Mouse (Mus musculus): ENCODE data around the gene Rab42.

Rab42 gene

GRCm38 (mm10) chr4:132273166-132273565 is 30.0 kb downstream of the Rab42 start:
- no peak for DNase-seq (ENCODE audit: low read depth, low spot score)

- DNase-seq (ENCODE audit: low read depth, low spot score), result peak; percentile 95
Observed at GRCm38 (mm10) chr4:132269740-132270560, 33.2 kb downstream of the Rab42 start.

- DNase-seq (ENCODE audit: low read depth, low spot score), result peak; percentile 14
Observed at GRCm38 (mm10) chr4:132268871-132269739, 34.1 kb downstream of the Rab42 start.

GRCm38 (mm10) chr4:132266835-132267349 is 36.3 kb downstream of the Rab42 start:
- DNase-seq (ENCODE audit: low read depth, low spot score), result no peak

GRCm38 (mm10) chr4:132263313-132263712 is 39.9 kb downstream of the Rab42 start:
- no peak for DNase-seq (ENCODE audit: low read depth, low spot score)

DNA sequence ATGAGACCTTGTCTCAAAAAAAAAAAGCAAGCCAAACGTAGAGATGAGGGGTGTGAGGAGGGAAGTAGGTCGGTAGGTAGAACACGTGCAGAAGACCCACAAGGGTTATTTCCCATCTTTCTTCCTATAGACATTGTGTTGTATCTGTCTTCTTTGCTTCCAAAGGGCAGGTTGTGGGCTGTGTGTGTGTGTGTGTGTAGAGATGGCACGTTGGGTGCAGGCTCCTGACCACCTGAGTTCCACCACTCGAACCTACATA is 40.9 kb downstream of the Rab42 start:
- no peak for DNase-seq (ENCODE audit: low read depth, low spot score)

DNA sequence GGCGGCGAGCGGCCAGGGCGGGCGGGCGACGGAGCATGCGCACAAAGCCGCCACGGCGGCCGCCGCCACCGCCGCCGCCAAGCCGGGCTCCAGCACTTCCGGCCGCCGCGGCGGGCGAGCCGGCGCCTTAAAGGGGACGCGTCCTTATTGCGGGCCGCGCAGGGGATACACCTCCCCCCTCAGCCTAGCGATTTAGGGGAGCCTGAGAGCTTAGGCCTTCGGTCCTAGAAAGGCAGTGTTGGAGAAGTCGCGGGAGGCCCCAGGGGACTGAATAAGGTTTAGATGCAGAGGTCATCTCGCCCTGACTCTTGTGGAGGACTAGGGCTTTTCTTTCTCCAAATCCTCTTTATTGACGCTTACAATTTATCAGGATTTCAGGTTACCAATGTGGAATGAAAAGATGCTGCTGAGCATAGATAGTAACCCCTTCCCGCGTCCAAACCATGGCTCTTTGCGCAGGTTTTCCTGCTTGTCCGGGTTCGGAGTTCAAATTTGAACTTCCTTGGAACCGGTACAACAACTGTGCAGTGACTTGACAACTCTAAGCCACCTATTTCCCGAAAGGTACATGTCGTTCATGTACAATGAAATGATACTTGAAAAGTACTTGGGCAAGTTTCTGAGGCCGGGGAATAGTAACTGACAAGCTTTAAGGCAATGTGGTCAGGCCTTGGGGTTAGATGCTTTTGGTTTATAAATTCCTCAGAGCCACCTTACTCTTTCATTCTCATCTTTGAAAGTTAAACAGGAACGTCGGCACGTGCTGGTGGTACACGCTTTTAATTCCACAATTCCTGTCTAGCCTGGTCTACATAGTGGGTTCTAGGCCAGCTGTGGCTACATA is 41.4 kb downstream of the Rab42 start, which contains the start of gene Gmeb1:
Gmeb1 (minus strand) TSS at position 89 of the 844 bp plus-strand sequence.
- peak; percentile 65 for DNase-seq (ENCODE audit: low read depth, low spot score)

- DNase-seq (ENCODE audit: low read depth, low spot score), result peak; percentile 9
Observed at GRCm38 (mm10) chr4:132260404-132261379, 42.5 kb downstream of the Rab42 start.

- DNase-seq (ENCODE audit: low read depth, low spot score), result no peak
Observed at GRCm38 (mm10) chr4:132259248-132259647, 43.9 kb downstream of the Rab42 start.

- DNase-seq (ENCODE audit: low read depth, low spot score), result no peak
Observed at GRCm38 (mm10) chr4:132256384-132256783, 46.8 kb downstream of the Rab42 start.

GRCm38 (mm10) chr4:132254986-132255385 is 48.2 kb downstream of the Rab42 start:
- no peak for DNase-seq (ENCODE audit: low read depth, low spot score)

DNA sequence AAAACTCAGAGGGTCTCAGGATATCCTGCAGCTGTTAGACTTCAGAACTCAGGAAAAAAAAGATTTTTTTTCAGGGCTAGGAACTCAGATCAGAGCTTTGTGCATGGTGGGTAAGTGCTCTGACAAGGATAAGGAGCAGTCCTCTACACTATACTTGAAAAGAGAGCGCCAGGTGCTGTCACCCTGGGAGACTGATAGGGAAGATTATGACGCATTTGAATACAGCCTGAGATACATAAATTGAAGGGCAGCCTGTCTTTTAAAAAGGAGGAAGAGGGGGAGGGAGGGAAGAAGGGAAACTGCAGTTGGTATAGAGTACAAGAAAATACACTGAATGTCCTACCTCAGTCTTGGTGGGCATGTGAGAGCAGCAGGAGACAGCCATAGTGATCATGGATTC is 49.6 kb downstream of the Rab42 start:
- no peak for DNase-seq (ENCODE audit: low read depth, low spot score)

DNA sequence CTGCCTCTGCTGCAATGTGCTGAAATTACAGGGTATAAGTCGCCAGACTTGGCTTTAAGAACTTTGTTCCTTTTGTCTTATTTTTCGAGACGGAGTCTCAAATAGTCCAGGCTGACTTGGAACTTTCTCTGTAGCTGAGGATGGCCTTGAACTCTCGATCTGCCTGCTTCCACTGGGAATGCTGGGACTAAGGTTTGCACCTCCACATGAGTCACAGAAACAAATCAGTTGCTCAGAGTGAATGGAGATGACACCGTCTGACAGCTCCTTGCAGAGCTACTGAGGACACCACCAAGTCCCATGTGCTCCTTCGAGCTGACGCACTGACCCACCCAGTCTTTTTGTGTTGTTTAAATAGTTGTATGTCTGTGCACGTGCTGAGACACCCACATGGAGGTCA is 50.1 kb downstream of the Rab42 start:
- DNase-seq (ENCODE audit: low read depth, low spot score), result no peak
